Mouse (Mus musculus) mouse trophoblast stem cell (cell line): ENCODE results near the gene Wdfy3.
"Not testable (repeated sequence)": the region's sequence is repeated elsewhere in the genome, so short reads cannot be mapped to it uniquely, and the experiment has no call there.

Source experiments
- in situ Hi-C, 2 experiments: fragments of 300-500 bp; cut with MseI, MboI; formaldehyde crosslinking; loops; 2 replicates in 1 of 2; 3 replicates in 1 of 2; pipeline ENCODE4 v1.15.1; 2025

Gene Wdfy3

DNA sequence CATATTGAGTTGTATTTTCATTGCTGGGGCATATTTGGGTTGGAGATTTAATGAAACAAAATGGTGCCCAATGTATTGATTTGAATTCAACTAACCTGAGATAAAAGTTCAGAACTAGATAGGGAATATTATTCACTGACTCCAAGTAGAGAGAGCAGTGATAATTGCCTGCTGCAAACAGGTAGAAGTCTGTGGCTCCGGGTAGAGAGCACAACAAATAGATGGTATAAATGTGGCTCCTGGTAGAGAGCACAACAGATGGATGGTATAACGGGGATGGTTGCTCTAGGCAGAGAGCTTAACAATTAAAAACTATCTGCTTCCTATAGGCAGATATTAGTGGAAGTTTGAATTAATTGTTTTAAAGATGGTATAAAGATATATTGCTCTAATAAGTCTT is 232.1 kb downstream of the Wdfy3 start:
- in situ Hi-C loops, result not testable (repeated sequence)

DNA sequence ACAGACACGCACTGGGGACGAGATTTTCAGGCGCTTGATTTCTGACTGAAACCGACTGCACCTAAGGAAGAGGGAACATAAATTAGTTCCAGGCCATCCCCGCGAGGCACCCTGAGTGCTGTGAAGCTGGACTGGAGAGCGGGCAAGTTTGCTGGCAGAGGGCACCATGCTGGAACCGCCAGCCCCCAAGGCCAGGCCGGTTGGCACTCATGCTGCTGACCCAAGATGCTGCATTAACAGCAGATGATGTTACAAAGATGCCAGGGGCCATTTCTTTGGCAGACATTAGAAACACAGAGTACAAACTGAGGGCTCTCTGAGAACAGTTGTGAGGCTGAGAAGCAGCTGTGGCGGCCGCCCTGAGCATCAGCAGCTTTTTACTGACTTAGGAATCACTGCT is 233.5 kb downstream of the Wdfy3 start:
- in situ Hi-C loops, result no loop called here

DNA sequence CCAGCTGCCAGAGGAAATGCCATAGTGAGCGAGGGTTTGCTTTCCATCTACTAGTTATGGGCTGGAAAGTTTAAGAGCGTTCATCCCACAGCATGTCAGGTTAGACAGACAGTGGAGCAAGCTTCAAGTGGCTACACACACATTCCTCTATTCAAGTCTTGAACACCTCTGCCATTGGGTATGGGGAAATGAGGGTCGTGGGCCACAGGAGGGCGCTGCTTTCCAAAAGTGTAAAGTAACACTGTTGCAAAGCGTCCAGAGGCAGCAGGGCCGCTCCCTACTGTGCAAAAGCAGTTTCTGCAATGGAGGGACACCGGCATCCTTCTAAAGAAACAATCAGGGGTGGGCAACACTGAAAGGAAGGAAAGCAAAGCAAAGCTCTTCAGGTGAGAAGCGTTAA is 235.8 kb downstream of the Wdfy3 start:
- in situ Hi-C loops, result no loop called here

DNA sequence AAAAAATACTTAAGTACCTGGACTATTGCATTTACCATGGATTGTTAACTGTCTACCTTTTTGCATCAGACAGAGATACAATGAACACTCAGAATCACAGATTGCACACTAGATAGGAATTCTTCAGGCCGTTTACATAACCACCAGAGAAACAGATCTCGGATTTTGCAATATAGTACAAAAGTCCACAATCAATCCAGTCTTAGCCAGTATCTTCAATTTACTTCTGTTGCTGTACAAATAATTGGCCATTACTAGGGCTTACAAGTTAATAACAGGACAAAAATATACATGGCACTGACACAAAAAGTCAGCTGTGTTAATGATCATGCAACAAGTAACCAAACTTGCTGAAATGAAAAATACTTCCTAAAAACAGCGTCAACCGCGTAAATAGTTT is 236.7 kb downstream of the Wdfy3 start:
- in situ Hi-C loops, result no loop called here

DNA sequence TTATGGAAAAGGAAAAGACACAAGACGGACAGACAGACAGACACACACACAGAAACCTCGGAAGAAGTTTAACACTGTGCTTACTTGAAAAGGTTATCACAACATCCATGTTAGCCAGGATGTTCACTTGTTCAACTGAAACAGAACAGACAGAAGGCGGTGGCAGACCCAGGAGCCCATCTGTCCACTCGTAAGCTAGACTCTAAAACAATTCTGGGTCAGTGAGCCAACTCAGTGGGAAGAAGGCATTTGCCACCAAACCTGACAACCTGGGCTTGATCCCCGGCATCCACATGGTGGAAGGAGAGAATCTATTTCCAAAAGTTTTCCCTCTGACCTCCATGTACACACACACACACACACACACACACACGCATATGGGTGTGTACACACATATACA is 237.7 kb downstream of the Wdfy3 start:
- in situ Hi-C loops, result no loop called here

DNA sequence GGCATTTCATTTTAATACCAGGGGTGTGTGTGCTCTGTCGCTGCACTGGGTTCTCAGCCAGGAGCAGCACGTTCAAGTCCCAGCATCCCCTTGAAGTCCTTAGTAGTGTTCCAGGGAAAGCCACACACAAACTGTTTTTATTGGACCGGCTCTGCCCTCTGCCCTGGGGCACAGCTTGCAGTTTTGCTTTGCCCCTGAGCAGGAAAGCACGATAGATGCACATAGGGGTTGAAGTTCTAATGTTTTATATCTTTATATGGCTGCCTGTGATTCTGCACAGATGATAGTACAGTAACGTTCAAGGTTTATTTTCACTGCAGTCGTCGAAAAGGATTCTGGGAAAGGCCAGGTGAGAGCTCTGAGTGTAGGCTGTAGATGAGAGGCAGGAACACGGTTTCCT is 239.5 kb downstream of the Wdfy3 start:
- in situ Hi-C loops, result no loop called here

DNA sequence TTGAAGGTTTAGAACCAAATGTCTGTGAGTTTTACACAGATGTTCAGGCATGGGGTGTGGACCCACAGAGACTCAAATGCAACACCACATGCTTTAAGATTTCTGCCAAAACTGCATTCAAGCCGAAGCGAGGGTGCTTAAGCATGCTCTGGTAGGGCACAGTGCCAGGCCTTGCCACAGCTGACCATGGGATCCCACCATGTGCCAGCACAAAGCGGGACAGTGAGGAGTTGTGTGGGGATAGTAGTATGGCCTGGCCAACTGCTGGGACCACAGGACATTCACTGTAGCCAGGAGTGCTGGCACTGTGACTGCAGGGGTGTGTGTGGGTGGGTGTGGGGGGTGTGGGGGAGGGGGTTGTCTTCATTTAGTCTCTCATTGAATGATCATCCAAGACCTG is 240.8 kb downstream of the Wdfy3 start:
- in situ Hi-C loops, result no loop called here

DNA sequence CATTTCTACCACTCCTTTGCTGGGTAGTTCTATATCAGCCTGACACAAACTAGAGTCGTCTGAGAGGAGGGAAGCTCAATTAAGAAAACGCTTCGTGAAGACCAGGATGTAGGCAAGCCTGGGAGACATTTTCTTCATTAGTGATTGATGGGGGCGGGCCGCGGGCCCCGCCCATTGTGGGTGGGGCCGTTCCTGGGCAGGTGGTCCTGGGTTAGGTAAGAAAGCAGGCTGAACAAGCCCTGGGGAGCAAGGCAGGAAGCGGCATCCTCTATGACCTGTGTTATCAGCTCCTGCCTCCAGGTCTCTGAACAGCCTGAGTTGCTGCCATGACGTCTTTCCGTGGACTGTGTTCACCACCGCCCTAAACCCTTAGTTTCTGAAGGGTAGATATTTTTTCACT is 242.2 kb downstream of the Wdfy3 start:
- in situ Hi-C loops, result no loop called here

DNA sequence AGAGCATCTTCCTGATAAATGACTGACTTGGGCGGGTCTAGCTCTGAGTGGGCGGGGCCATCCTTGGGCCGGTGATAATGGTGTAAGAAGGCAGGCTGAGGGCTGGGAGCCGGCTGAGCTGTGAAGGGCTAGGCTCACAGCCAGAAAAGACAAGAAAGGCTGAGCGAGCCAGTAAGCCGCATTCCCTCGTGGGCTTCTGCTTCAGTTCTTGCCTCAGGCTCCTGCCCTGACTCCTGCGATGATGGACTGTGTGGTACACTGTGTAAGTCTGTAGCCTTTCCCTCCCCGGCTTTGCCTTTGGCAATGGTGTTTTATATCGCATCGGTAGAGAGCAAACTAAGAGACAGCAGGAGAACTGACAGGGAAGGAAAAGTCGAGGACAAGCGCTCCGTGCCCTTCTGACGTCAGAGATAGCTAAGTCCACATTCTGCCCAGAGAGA is 243.2 kb downstream of the Wdfy3 start:
- in situ Hi-C loops, result no loop called here

DNA sequence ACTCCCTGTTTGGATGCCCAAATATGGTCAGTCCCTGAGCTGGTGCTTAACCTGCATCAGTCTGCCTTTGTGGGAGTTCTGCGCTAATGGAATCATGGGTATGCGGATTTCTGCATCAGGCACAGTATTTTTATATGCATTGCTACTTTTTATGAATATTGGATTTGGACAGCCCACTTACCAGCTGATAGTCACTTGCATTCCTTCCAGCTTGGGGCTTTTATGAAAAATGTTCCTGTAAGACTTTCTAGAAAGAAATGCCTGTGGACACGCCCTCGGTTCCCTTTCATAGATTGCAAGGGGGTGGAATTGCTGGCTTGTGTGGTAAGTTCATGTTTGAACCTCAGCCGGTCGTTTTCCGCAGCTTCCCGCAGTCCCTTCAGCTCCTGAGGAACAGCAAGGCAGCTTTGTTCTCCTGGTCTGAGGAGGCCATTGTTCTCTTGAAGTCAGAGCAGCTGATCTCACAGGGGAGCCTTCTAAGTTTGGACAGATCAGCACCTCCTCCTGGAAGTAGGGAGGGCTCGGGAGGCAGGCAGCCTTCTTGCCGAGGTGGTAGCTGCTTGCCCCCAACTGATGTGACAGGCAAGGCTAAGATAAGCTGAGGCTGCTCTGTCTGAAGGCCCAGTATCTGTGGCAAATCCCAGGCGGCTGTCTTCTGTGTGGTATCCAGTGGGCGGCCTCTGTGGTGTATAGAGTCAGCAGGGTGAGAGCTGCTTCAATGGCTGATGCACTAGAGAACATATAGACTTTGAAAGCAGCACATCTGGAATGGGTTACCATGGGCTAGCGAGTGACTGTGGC is 244.4 kb downstream of the Wdfy3 start:
- in situ Hi-C loops, result no loop called here

DNA sequence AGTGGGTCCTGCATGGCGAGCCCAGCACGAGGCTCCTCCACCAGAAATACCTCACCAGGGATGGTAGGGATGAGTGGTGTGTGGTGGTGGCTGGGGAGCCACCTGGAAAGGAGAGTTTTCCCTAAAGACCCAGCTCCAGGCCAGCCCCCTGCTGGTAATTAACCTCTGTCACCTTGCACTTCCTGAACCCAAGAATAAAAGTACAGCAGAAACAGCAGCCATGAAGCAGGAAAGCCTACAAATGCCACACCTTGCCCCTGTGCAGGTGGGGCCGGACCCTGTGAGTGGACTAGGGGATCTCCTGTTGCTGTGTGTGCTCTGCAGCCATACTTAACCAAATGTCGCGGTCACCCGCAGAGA is 247.4 kb downstream of the Wdfy3 start:
- in situ Hi-C loops, result no loop called here

DNA sequence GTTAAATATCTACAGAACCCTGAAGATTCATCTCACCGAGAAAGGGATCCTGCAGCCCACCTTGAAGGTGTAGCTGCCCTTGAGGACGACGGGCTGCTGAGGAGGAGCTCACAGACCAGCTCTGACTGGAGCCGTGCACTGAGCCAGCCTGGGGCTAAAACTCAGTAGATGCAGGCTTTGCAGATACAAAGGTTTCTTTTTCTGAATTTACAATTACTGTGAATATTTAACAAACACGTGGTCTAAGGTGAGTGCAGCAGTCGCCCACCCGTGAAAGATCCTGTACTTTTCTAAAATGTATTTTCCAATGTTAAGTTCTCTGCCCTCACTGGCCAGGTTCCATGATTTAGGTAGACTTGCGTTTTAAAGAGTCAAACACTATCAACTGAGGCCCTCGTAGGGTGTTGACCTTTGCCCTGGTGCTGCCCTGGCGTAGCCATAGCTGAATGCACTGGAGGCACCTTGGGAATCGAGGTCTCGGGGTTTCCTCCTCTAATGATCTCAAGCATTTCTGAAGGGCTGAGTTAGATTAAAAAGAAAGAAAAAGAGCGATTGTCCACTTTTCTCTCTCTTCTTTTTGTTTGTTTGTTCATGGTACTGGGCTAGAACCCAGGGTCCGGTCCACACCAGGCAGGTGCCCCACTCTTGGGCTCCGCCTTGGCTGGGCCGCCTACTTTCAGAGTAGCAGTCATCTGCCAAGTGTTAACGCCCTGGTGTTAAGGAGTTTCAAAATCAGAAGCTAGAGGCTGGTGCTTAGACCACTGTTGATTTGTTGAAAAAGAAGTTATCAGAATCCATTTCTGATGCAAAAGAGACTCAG is 248.0 kb downstream of the Wdfy3 start:
- in situ Hi-C loops, result no loop called here

DNA sequence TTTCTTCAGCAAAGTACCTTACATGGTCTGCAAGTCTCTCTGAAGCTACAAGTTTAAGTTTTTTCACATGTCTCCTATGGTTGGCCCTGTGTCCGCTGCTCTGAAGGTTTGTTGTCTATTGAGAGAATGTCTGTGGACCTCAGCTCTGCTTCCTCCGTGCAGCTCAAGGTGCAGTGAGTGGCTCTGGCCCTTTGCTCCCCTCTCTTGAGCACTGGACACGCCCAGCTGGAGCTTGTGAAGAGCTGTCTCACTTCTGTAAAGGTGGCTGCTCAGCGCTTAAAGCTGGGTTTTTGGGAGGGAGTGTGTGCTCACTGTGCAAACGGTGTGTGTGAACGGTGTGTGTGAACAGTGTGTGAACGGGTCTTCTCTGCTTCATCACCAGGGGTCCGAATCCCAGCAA is 248.7 kb downstream of the Wdfy3 start:
- in situ Hi-C loops, result no loop called here

DNA sequence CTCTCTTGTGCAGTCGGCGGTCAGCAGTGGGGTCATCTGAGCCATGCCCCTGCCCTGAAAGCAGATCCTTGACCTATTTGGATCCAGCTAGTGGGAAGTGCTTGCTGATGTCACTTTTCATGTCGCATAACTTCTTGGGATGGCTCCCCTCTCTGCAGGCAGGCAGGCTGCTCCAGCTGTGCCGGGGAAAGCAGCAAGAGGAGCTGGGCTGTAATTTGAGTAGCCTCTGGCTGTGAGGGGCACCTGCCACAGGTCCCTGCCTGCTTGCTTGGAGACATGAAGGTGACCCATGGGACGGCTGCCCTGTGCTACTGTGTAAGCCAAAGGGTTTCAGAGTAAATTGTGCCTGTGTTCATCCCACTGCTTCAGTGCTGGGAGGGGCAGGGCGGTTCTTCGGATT is 249.9 kb downstream of the Wdfy3 start:
- in situ Hi-C loops, result no loop called here

DNA sequence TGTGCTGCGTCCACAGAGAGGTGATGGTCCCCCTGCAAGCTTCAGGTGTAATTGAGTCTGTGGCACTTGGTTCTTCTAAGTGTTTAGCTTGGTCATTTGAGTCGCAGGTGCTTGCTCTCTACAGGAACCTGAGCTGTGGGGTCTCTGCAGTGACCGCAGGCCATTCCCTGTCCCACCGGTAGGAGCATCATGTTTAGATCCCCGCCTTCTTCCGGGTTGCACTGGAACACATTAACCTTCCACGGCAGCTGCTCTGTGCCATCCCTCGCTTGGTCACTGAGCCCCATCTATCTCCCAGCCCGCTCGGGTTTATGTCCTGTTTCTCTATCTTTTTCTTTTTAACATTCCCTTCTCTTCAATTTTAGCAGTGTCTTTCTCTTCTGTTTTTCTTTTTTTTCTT is 250.5 kb downstream of the Wdfy3 start:
- in situ Hi-C loops, result no loop called here

DNA sequence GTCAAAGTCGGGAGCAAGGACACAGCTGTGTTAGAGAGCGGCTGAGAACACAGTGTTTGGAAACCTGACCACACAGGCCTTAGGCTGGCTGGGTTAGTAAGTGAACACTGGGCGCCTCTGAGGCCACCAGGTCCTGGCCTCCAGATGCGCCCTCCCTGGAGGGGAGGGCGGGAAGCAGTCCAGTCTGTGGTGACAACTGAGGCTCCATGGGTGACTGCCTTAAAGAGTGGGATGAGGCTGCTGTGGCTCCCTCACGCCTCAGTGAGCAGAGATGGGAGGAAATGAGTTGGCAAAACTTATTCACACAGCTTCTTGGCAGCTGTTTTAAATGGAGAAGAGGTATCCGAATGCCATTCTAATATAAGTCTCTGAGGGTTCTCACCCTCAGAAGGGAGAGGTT is 252.9 kb downstream of the Wdfy3 start:
- in situ Hi-C loops, result no loop called here

DNA sequence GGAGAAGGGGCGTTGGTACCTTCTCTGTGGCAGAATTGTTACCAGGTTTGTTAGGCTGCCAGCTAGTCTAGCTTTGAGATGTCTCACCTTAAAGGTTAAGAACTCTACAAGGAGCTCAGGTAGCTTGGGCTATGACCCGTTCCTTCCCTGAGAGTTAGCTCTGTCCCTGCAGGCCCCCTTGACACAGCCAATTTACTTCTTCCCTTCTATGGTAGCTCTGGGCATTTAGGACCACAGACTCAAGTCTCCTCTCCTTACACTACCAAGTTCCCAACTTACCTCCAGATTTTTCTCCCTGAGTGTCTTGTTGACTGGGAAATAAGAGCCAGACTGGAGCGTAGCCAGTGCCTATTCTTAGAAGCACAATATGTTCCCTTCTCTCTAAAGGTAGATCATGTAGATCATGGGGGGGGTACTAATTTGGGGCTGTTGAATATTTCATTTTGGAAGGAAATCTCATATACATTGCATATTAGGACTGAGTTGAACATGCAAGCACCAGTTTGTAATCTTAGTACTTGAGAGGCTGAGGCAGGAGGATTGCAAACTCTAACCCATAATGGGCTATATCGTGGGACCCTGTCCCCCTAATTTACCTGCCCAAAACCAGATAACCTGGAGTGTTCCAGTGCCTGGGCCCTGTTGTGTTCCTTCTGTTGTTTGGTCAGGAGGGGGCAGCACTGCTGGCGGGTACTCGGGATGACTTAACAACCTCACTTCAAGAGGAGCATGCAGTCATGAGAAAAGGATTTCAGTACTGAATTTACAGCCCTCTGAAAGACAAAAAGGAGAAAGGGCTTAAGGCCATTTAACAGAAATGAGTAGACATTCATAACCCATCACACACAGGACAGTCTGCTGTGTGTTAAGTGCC is 258.2 kb downstream of the Wdfy3 start:
- in situ Hi-C loops, result no loop called here

DNA sequence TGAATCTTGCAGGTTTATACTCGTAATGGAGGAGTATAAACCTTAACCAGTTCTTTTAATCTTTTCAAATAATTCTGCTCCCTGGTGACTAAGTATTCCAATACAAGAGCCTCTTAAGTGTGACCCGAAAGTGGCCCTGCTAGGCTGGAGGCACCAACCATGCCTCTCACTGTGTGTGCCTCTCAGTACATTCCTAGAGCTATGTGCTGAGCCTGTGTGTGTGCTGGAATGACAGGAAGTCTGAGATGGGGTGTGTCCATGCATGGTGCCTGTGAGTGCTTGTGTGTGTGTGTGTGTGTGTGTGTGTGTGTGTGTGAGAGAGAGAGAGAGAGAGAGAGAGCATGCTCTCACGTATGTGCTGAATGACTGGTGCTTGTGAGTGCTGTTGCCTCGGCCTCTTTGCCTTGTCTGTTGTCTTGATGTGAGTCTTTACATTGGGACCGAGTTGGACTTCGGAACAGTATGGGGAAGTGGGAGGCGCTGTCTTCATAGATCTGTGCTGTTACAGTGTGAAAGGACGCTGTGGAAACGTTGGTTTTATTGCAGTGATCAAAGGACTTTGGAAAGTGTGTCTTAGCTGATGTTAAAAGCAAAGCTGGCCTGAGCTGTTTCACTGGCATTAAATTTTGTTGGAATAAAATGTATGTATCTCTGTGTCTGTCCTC is 267.2 kb downstream of the Wdfy3 start:
- in situ Hi-C loops, result no loop called here

DNA sequence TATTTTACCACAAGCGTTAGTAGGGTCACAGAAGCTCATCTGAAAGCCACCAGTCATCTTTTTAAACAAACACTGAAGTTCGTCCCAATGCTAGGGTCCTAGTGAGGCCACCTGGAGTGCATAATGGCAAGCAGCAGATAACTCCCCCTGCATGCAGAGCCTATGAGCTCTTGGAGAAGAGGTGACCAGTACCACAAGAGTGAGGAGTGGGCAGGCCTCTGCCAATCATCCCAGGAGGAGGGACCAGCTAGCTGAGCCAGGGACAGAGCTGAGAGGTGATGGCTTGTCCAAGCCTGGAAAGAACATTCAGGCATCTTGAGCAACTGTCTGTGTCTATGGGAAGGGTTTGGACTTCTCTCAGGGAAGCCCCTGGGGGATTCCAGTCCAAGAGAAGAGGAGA is 267.8 kb downstream of the Wdfy3 start:
- in situ Hi-C loops, result no loop called here

DNA sequence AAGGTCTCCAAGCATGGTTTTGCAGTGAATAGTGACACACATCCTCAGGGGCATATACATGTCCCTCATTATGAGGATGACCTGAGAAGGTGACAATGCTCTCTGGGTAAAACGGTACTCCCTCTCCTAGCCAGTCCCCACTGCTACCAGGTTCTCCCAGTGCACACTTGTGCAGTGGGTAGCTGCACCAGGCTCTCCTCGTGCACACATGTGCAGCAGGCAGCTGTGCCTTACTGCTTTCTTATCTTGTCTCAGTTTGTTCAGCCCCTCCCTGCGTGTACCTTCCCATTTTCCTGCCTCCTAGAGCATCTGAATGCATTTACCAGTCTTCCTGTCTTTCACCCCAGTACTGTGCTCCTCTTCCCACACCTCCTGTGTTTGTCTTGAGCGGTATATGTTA is 277.1 kb downstream of the Wdfy3 start:
- in situ Hi-C loops, result no loop called here

DNA sequence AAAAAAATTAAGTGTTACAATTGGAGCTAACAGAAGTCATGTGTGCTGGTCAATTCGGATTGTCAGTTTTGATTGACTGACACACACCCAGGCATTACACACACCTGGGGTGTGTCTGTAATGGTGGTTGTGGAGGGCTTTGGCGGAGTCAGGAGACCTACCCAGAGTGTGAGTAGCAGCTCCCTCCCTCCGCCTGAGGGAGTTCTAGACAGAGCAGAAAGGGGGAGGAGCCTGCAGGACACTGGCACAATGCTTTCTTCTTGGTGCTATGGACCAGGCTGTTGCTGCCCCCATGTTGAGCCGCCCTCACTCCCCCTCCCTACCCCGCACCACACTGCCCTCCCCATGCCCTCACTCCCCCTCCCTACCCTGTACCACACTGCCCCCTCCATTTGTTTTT is 279.2 kb downstream of the Wdfy3 start:
- in situ Hi-C loops, result no loop called here

DNA sequence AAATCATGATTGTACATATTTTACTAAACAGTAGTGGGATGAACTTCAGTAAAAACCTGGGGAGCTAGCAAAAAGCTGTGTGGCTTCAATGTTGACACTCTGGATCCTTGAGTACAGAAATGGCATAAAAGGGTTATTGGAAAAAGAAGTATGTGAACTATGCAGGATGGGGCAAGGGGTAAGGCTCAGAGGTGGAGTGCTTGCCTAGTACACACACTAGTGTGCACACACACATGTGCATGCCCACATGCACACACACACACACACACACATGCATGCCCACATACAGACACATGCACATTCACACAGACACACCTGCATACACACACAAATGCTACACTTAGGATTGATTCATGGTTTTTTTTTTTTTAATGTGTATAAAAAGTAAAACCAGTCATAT is 280.0 kb downstream of the Wdfy3 start:
- in situ Hi-C loops, result no loop called here
